Mouse (Mus musculus) bone marrow, adult 2 months (tissue): ENCODE measurements around the gene Palmd.

ENCODE experiments used
- CTCF ChIP-seq: fragments of 200-500 bp; IDR thresholded peaks from 2 replicates; pipeline ENCODE4 v1.5.1; 2011; ENCODE audit warnings: low read length, control low read depth; ENCODE audit not compliant: control insufficient read depth, insufficient read depth
- POLR2A ChIP-seq: fragments of 200-500 bp; IDR thresholded peaks from 2 replicates; pipeline ENCODE4 v1.6.1; 2011; ENCODE audit warnings: low read depth, mild to moderate bottlenecking, control low read depth, low read length, borderline replicate concordance; ENCODE audit not compliant: control insufficient read depth

DNA sequence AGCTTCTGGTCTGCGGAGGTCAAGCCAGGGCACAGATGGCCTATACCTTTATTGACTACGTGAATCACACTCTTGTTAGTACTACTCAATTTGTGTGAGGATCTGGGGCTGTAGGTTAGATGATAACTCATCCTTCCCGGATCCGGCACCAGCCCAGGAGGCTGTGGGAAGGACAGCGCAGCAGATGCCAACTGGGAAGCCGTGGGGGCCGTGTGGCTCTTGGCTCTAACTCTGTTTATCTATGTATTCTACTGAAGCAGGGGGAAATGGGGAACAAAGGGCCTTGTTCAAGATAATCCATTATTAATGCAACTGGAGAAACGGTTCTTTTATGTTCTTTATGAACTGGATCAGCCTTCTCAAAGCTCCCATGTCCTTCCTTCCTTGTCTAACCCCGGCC, 62.2 kb downstream of the Palmd start:
- no peak for TF ChIP-seq CTCF
- no peak for TF ChIP-seq POLR2A
